Mouse (Mus musculus): ENCODE measurements around the gene Setd1a. TPM values are rescaled to one million over a fixed set of nuclear protein-coding genes. Genes with fewer than 3 reads are reported as not detected.
"Not testable (repeated sequence)": the region's sequence is repeated elsewhere in the genome, so short reads cannot be mapped to it uniquely, and the experiment has no call there.

The Setd1a gene
- total RNA-seq, 2 experiments from 2014 or later: 26.1 to 29.9 TPM

DNA sequence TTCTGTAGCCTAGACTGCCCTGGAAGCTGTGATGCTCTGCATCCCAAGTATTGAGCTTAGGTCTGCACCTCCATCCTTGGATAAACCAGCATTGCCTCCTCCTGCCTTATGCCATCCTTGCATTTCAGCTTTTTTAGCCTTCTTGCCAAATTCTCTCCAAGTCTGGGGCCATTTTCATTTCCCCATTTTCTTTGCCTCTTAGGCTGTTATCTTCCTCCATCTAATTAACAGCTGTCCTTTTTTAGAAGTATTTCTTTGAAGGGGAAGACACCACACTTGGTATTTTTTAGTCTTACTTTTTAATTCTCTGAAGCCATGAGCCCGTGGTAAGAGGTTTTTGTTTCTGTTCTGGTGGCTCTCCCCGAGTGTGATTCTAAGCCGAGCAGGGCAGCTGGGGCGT lies 12.8 kb upstream of the Setd1a start:
- intact Hi-C loops (cut with DNase I): loop anchor here (5.0 kb wide), 1 partner anchor 86 kb away; no protein-coding TSS in a partner anchor

DNA sequence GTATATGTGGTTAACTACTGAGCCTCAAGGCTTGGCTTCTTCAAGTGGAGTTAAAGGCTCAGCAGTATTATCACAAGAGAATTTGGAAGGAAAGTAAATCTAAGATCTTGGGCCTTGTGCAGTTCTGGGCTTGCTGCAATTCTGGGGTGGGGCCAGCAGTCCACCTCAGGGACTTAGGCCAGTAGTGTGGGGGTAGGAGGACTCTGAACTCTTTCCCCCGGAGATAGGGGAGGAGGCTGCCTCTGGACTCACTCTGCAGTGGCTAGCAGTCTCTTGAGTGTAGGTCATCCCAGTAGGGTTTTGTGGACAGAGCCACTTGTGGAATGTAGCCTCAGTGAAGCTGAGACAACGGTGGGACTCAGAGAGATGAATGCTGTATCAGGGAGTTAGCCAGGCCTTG lies 10.7 kb upstream of the Setd1a start:
- no peak for DNase-seq
- intact Hi-C loops (cut with DNase I): no loop called here

More for the DNA sequence above, 12.8 kb upstream of the Setd1a start:
- DNase-seq: no peak

DNA sequence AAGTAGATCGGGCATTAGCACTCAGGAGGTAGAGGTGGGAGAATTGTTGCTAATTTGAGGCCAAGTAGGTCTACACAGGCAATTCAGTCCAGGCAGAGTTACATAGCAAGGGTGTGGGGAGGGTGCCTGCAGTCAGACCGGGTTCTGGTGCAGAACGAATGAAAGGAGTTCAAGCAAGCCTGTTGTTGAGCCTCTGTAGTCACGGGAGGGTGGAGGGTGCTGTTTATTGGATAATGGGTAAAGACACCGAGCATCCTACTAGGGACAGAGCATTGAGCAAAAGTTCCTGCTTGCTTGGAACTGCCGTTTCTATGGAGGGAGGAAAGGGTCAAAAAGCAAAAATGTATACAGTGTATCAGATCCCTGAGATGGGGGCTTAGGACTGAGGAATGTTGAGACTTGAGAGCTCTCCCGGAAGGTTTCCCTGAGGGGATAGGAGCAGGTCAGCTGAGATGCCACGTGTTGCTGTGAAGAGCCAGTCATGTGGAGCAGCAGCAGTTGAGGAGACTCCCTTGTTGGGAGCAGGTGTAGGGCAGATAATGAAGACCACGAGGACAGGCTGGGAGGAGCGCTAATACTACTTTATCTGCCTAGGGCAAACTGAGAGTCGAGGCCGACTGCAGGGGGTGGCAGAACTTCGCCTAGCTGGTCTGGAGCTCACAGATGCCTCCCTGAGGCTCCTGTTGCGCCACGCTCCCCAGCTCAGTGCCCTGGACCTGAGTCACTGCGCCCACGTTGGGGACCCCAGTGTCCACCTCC lies 9.4 kb upstream of the Setd1a start:
- DNase-seq: no peak
- intact Hi-C loops (cut with DNase I): no loop called here

DNA sequence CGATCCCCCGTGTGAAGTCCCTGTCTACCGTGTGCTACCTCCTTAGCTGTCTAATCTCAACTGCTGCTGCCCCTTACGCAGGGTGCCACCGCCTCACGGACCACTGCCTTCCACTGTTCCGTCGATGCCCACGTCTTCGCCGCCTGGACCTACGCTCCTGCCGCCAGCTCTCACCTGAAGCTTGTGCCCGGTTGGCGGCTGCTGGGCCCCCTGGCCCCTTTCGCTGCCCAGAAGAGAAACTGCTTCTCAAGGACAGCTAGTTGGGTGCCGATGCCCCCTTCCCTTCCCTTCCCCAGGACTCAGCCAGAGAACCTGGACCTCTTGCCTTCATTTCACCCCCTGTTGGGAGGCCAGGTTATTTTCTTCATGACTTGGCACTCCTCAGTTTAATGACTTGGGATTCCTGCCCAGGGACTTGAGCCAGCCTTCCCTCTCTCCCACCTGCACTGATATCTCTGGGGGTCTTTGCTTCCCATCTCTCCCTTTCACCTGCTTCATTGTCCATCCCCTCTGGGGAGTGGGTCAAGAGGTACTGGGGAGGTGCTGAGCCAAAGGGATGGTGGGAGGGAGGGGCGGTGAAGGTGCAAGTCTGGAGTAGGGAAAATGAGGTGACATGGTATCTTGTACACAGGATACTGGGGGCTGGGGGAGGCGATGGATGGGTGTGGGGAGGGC lies 8.7 kb upstream of the Setd1a start:
- DNase-seq: no peak
- intact Hi-C loops (cut with DNase I): no loop called here

DNA sequence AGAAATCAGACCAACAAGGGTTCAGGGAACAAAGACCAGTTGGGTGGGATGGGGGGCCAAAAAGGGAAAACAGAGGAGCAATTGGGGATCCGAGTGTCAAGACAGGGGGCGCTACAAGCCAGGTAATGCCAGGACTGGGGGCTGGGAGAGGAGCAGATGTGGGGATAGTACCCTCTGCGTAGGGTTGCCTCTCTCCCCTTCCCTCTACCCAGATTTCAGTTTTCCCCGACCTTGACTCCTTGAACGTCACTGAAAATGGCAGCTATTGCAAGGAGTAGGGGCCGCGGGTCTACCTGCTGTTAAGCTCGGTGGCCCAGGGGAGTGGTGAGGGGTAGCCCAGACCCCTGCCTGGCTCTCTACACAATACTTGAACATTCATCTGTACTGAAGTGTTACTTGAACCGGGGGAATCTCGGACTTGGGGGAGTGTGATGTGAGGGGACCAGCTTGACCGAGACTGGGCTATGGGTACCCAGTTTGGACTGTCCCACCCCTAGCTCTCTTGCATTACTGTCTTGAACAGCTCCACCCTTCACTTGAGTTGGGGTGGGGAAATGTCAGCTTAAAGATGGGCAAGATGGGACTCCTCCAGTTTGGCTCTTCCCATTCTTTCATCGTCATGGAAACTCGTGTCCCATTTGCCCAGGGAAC lies 8.0 kb upstream of the Setd1a start:
- intact Hi-C loops (cut with DNase I): no loop called here
- no peak for DNase-seq

DNA sequence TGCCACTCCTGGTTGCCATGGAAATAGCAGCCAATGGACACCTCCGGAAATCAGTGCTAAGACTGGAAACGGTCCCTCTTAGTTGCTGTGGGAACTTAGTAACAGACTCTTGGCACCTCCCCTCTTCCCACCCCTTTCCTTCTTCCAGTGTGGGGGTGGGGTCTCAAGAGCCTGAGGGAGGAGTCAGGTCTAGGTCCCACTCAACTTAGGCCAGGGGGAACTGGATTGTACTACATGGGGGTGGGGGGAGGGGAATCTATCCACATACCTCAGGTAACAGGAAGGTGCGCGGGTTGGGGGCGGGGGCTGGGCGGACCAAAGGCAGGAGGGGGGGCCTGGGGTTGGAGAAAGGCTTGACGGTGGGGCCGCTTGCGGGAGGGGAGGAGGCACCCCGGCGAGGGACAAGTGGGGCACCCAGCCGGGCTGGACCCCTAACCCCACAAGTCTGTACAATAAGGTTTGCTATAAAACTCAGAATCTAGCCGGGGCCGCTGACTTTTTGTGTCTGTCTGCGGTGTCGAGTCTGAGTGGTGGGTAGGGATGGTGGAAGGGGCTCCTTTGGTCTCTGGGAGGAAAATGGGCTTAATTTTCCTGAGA lies 7.4 kb upstream of the Setd1a start:
- intact Hi-C loops (cut with DNase I): no loop called here
- DNase-seq: peak; percentile 97 to 98

DNA sequence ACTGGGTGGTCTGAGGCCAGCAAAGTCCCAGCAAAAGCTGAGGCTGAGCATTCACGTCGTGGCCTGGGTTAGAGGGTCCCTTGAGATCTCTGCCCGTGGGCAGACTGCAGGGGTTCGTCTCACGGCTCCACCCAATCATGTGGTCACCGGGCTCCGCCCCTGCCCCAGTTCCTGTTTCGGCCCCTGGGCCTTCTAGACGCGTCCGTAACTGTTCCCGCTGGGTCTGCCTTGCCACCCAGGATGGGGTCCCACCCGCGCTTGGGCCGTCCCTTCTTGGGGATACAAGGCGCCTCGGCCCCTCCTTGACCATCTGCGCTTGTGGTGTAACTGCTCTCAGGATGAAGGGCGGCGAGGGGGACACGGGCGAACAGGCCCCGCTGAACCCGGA lies 6.8 kb upstream of the Setd1a start, which contains the start of gene Orai3:
Gene Orai3 (plus strand): TSS at position 165 of the 388 bp plus-strand sequence.
- peak; percentile 92 for DNase-seq
- intact Hi-C loops (cut with DNase I): loop anchor here (5.0 kb wide), 1 partner anchor 168 kb away; no protein-coding TSS in a partner anchor

DNA sequence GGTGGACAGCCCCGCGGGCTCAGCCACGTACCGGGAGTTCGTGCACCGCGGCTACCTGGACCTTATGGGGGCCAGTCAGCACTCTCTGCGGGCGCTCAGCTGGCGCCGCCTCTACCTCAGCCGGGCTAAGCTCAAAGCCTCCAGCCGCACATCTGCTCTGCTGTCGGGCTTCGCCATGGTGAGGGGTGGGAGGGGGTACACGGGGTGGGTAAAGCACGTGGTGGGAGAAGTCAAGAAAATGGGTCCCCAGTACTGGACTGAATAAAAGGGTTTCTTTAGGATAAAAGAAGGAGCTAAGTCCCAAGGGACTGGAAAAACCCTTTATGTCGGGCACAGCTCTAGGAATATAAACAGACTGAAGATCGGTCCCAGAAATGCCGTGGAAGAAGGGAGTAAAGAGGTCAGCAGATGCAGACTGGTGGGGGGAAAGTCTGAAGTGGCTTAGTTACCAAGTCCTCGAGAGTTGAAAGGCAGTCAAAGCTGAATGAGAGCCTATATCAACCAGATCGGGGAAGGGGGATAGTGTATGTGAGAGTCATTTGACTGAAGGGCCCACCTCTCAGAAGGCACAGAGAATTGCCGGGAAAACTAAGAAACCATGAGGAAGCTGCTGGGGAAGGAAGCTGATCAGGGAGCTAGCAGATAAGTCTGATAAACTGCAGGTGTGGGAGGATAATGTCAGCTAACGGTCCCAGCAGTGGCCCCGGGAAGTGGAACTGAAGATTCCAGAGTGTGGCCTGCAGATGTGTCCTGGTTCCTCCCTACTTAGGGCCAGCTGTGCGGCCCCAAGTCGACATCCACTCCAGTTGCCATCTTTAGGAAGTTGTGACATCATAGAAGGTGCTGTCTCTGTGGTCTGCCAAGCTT lies 6.2 kb upstream of the Setd1a start:
- peak in 1 of 2 experiments; percentile 32 for DNase-seq
- intact Hi-C loops (cut with DNase I): loop anchor here (5.0 kb wide), 1 partner anchor 167 kb away; no protein-coding TSS in a partner anchor

DNA sequence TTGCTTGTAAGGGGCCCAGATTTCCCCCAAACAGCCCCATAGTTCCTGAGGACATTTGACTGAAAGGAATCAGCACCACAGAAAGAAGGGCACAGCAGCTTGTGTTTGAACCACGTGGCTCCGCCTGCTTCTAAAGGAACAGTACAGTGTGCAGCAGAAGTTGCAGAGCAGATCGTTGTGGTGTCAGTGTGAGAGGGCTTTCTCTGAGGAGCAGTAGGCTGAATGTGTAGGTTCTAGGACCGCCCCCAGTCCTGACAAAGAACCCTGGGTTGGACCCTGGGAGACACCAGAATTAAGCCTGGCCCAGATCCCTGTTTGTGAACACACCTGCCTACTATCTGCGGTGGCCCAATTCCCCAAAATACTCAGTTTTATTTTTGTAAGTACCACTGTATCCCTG lies 5.2 kb upstream of the Setd1a start:
- DNase-seq: no peak
- intact Hi-C loops (cut with DNase I): loop anchor here (5.0 kb wide), 1 partner anchor 166 kb away; no protein-coding TSS in a partner anchor

DNA sequence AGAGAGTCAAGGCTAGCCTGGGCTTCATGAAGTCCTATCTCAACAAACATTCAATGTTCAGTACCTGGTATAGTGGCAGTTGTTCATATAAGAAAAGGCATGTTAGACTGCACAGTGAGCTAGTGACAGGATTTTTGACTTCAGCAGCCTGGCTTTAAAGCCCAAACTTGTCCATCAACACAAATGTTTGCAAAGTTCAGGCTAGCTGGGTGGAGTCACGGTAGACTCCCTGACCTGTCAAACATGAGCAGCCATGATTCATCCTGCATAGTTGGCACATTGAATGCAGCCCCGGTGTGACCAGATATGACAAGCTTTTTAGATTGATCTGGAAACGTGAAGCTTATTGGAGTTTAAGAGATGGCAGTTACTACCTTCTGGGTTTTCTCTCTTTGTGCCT lies 4.4 kb upstream of the Setd1a start:
- intact Hi-C loops (cut with DNase I): loop anchor here (5.0 kb wide), 1 partner anchor 165 kb away; no protein-coding TSS in a partner anchor
- no peak for DNase-seq

DNA sequence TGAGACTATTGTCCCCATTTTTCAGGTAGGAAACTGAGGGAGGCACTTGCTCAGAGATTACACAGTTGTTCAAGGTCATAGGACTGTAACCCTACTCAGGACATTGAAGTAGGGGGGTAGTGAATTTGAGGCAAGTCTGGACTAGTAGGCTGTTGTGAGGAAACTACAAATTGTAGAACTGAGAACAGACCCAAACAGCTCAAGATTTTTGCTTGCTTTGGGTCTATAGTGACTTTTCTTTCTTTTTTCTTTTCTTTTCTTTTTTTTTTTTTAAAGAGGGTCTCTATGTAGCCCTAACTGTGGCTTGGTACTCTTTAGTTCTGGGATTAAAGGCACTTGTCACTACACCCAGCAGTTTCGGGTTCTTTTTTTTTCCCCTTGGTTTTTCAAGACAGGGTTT lies 3.9 kb upstream of the Setd1a start:
- no peak for DNase-seq
- intact Hi-C loops (cut with DNase I): loop anchor here (5.0 kb wide), 1 partner anchor 165 kb away; no protein-coding TSS in a partner anchor

DNA sequence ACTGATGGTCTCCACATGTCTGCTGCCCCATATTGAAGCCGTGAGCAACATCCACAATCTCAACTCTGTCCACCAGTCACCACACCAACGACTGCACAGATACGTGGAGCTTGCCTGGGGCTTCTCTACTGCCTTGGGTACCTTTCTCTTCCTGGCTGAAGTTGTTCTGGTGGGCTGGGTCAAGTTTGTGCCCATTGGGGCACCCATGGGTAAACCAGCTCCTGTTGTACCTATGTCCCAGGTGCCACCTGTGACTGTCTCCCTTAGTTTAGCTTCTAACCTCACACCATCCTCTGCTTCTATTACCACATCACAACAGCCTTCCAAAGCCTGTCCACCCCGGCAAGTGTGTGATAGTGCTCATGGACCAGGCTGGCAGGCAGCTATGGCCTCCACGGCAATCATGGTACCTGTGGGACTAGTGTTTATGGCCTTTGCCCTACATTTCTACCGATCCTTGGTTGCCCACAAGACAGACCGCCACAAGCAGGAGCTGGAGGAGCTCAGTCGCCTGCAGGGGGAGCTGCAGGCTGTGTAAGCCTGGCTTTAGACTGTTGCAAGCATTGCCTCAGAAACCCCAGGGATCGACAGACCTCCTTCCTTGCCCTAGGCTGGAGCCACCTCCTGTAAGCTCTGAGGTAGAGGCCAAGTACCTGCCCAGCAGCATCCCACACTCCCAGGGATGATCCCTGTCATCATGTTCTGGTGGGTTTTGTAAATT lies 2.6 kb upstream of the Setd1a start:
- intact Hi-C loops (cut with DNase I): loop anchor here (5.0 kb wide), 1 partner anchor 163 kb away; no protein-coding TSS in a partner anchor

DNA sequence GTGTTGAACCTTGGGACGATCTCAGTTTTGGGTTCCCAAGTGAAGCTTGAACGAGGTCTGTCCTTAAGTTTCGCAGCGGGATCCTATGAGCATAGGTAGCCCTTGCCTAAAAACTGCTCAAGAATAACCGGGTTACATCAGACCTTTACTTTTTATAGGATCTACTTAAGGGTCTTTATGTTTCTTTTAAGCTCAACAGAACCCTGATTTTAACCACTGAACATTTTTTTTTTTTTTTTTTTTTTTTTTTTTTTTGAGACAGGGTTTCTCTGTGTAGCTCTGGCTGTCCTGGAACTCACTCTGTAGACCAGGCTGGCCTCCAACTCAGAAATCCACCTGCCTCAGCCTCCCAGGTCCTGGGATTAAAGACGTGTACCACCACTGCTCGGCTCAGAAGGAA lies 633 bp upstream of the Setd1a start:
- intact Hi-C loops (cut with DNase I): loop anchor here (5.0 kb wide), 1 partner anchor 66 kb away; no protein-coding TSS in a partner anchor
- not testable (repeated sequence) for DNase-seq

More for the DNA sequence above, 2.6 kb upstream of the Setd1a start:
- peak; percentile 59 to 78 for DNase-seq

DNA sequence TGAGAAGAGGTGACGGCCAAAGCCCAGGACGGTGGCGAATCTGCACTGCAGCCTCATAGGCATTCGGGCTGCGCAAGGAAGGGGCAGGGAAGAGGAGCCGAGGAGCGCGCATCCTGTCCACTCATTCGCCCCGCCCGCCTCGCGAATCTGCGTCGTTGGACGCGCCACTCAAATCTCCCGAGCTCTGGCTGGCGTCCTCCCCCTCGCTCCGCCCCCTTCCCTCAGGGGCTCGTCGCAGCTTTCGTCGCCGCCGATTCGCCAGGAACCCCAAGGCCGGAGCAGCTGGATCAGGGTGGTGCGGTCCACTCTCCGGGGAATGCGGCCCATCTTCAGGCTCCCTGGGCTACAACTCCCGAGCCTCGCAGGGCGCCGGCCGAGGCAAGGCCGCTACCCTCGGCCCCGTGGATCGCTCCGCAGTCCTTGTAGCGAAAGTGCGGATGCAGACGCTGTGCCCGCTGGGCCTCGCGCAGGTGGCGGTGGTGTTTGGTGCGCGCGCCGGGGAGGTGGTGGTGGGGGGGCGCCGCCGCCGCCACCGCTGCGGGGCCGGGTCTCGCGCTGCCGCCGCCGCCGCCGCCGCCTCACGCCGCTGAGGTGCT lies 506 bp downstream of the Setd1a start:
- DNase-seq: peak; percentile 97 to 98
- intact Hi-C loops (cut with DNase I): loop anchor here (5.0 kb wide), 1 partner anchor 65 kb away; no protein-coding TSS in a partner anchor

DNA sequence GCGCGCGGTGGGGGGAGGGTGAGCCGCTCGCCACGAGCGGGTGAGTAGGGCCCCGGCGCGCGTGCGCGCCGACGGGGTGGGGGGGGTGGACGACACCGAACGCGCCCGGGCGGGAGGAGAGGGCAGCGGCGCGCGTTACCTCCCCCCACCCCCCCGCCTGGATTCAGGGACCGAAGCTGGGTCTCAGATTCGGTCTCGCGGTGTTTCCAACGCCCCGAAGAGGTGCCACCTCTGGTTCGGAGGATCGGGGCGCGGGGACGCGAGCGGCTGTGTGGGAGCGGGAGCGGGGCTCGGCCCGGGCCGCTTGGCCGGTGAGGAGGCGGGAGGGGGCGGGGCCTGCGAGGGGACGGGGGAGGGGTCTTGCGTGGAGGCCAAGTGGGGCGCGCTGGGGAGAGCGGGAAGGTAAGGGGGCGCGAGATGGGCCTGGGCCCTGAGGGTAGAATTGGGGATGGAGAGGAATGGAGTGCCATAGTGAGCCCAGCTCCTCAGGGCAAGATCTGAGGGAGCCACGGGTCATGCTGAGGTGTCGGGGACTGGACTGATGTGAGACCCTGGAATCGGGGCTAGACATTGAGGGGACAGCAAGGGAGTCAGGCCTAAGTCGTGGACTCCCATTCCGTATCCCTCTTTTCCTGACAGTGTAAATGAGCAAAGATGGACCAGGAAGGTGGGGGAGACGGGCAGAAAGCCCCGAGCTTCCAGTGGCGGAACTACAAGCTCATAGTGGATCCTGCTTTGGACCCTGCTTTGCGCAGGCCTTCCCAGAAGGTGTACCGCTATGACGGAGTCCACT lies 1.2 kb downstream of the Setd1a start:
- intact Hi-C loops (cut with DNase I): loop anchor here (2.0 to 5.0 kb wide), 2 partner anchors 19 to 65 kb away; no protein-coding TSS in a partner anchor
- DNase-seq: peak; percentile 66 to 72

DNA sequence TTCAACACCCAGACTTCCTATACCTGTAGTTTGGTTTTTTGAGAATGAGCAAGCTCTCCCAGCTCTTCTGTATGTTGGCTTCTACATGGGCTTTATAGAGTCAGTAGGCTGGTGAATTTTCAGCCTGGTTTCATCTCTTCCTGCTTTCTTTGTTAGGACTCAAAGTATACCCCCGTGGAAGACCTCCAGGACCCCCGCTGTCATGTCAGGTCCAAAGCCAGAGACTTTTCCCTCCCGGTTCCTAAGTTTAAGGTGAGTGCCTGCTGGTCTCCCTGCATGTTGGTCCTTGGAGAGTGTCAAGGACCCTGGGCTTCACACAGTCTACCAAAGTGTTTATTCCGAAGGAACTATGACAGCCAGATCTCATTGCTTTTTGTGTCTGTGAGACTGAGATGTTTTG lies 1.9 kb downstream of the Setd1a start:
- intact Hi-C loops (cut with DNase I): loop anchor here (2.0 to 5.0 kb wide), 2 partner anchors 18 to 64 kb away; no protein-coding TSS in a partner anchor
- DNase-seq: no peak

DNA sequence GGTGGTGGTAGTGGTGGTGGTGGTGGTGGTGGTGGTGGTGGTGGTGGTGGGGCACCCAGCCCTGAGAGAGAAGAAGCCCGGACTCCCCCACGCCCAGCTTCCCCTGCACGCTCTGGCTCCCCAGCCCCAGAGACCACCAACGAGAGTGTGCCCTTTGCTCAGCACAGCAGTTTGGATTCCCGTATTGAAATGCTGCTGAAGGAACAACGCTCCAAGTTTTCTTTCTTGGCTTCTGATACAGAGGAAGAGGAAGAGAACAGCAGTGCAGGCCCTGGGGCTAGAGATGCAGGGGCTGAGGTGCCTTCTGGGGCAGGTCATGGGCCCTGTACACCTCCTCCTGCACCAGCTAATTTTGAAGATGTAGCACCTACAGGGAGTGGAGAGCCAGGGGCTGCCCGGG lies 8.8 kb downstream of the Setd1a start, which contains the start of gene Gm49388:
Gene Gm49388 (plus strand): TSS at position 301 of the 400 bp plus-strand sequence.
- intact Hi-C loops (cut with DNase I): no loop called here
- DNase-seq: no peak

Data from heart, postnatal 10 days (tissue).